Mouse (Mus musculus) liver, embryonic 15.5 days (tissue): ENCODE measurements at regions not wholly inside any gene's neighbourhood (a gene's known extent, or its start where the extent isn't known, plus 50 kb on each side); places are given as distances from the start of the nearest gene placed in this dataset.
"Not testable (repeated sequence)": the region's sequence is repeated elsewhere in the genome, so short reads cannot be mapped to it uniquely, and the experiment has no call there.

ENCODE experiments used
- ATAC-seq: fragments of 200-750 bp; cut with Nextera tagmentation; 2 replicates; pipeline ENCODE4 v1.8.0; 2017; ENCODE audit warnings: moderate number of reproducible peaks, mild to moderate bottlenecking, moderate library complexity; ENCODE audit not compliant: insufficient read depth
- H3K27ac ChIP-seq: fragments of 300-500 bp; sonication (generic); replicated peaks from 2 replicates; pipeline ENCODE4 v1.5.1; 2015; ENCODE audit warnings: mild to moderate bottlenecking, inconsistent platforms
- H3K27me3 ChIP-seq: fragments of 300-500 bp; sonication (generic); 2 replicates; pipeline ENCODE4 v1.6.1; 2015; ENCODE audit warnings: mild to moderate bottlenecking, inconsistent platforms
- H3K36me3 ChIP-seq: fragments of 300-500 bp; sonication (generic); replicated peaks from 2 replicates; pipeline ENCODE4 v1.6.1; 2015; ENCODE audit warnings: moderate library complexity, mild to moderate bottlenecking, inconsistent platforms
- H3K4me1 ChIP-seq: fragments of 300-500 bp; sonication (generic); replicated peaks from 2 replicates; pipeline ENCODE4 v1.6.1; 2015; ENCODE audit warnings: inconsistent platforms
- H3K4me2 ChIP-seq: fragments of 300-500 bp; sonication (generic); 2 replicates; pipeline ENCODE4 v1.6.1; 2015; ENCODE audit warnings: moderate library complexity, mild to moderate bottlenecking, inconsistent platforms
- H3K4me3 ChIP-seq: fragments of 300-500 bp; sonication (generic); replicated peaks from 2 replicates; pipeline ENCODE4 v1.5.1; 2015; ENCODE audit warnings: mild to moderate bottlenecking, inconsistent platforms
- H3K9ac ChIP-seq: fragments of 300-500 bp; sonication (generic); 2 replicates; pipeline ENCODE4 v1.6.1; 2015; ENCODE audit warnings: moderate library complexity, mild to moderate bottlenecking, inconsistent platforms
- H3K9me3 ChIP-seq: fragments of 300-500 bp; sonication (generic); replicated peaks from 2 replicates; pipeline ENCODE4 v1.6.1; 2016; ENCODE audit warnings: inconsistent platforms
- WGBS: fragments of 180-500 bp; shearing (Covaris S2); methylation state at CpG from one replicate; pipeline ENCODE4 v1.1.7; 2015; ENCODE audit warnings: mixed read lengths; ENCODE audit not compliant: insufficient replicate concordance; 5-methylcytosine and 5-hydroxymethylcytosine counted together

DNA sequence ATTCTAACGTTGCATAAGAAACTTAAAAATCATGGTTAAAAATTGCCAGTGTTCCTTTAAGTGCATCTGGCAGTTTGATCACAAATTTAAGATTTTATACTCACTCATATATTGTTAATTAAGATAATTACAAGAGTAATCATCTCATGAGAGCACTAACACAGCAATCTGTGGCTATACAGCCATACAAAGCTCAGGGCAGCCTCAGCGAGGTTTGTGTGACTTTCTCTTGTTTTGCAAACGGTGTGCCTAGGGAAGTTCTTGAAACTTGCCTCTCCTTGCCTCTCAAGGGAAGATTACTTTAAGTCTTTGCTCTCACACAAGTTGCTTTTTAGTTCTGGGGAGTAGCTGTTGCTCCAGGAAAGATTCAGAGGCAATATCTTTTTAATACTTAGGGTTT lies 58.1 kb upstream of the Slc1a4 start:
- 63% methylated on average over 3 of the region's 3 CpGs for WGBS
- no peaks in the 10 kb centered on the region for H3K4me1 ChIP-seq
- H3K9me3 ChIP-seq = no peaks in the 10 kb centered on the region
- no peak overlapping the region for H3K9ac ChIP-seq
- no peaks in the 10 kb centered on the region for H3K27me3 ChIP-seq
- H3K4me2 ChIP-seq = no peak overlapping the region
- no peak for ATAC-seq
- H3K4me3 ChIP-seq = no peak overlapping the region
- no peaks in the 10 kb centered on the region for H3K36me3 ChIP-seq
- no peak overlapping the region for H3K27ac ChIP-seq

DNA sequence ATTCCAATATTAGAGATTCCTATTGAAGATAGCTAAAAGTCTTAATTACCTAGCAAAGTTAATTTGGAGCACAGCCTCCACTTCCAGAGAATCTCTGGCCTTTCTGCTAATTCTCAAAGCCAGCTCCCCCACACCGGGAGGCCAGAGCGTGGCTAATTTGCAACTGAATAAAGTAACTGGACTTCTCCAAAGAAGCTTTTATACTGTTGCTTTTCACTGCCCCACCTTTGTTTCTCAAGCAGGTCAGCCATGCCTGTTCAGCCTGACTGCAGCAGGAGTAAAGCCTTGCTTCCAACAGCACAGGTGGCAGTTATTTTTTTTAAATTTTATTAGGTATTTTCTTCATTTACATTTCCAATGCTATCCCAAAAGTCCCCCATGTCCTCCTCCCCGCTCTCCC lies 60.8 kb upstream of the Slc1a4 start:
- not testable (repeated sequence) for H3K9me3 ChIP-seq, H3K27me3 ChIP-seq, H3K27ac ChIP-seq, H3K9ac ChIP-seq, H3K4me3 ChIP-seq, H3K4me1 ChIP-seq, H3K36me3 ChIP-seq, ATAC-seq, H3K4me2 ChIP-seq
- 74% methylated on average over 3 of the region's 3 CpGs for WGBS

GRCm38 (mm10) chr11:20393807-20394206 lies 61.3 kb upstream of the Slc1a4 start:
- not testable (repeated sequence) for H3K4me2 ChIP-seq, ATAC-seq, H3K9ac ChIP-seq, H3K27ac ChIP-seq, H3K9me3 ChIP-seq, H3K27me3 ChIP-seq, H3K36me3 ChIP-seq, H3K4me3 ChIP-seq, H3K4me1 ChIP-seq
- WGBS = 71% methylated on average over 3 of the region's 3 CpGs

- H3K4me1 ChIP-seq = peaks cover 5% of the 10 kb centered on the region
- H3K27me3 ChIP-seq = no peaks in the 10 kb centered on the region
- no peaks in the 10 kb centered on the region for H3K9me3 ChIP-seq
- 64% methylated on average over 7 of the region's 7 CpGs for WGBS
- ATAC-seq = peak; percentile 73
- no peak overlapping the region for H3K4me3 ChIP-seq
- H3K27ac ChIP-seq = peak overlapping the region; percentile 72
- no peaks in the 10 kb centered on the region for H3K36me3 ChIP-seq
- H3K9ac ChIP-seq = no peak overlapping the region
- H3K4me2 ChIP-seq = no peak overlapping the region
These were observed 63.3 kb upstream of the Slc1a4 start for GRCm38 (mm10) chr11:20395848-20396203.

- H3K36me3 ChIP-seq = no peaks in the 10 kb centered on the region
- H3K27ac ChIP-seq = peak overlapping the region; percentile 72
- WGBS = 58% methylated on average over 11 of the region's 11 CpGs
- peaks cover 5% of the 10 kb centered on the region for H3K4me1 ChIP-seq
- H3K9ac ChIP-seq = no peak overlapping the region
- no peaks in the 10 kb centered on the region for H3K9me3 ChIP-seq
- H3K4me3 ChIP-seq = no peak overlapping the region
- H3K27me3 ChIP-seq = no peaks in the 10 kb centered on the region
- H3K4me2 ChIP-seq = no peak overlapping the region
- peak; percentile 65 for ATAC-seq
These were observed 63.8 kb upstream of the Slc1a4 start for GRCm38 (mm10) chr11:20396204-20396848.

DNA sequence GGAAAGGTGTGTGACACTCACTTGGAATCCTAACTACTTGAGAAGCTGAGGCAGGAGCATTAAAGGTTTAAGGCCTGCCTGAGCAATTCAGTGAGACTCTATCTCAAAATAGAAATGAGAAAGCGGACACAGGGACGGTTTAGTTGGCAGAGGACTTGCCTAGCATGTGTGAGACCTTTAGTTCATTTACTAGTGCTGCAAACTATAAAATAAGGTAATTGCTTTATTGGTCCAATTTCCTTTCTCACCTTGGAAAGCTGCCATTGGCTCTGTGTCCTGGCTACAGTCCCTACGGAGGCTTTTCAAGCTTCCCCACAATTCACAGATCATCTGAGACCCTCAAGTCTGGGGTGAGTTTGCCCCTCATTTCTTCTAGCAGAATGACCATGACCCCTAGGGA lies 64.4 kb upstream of the Slc1a4 start:
- H3K36me3 ChIP-seq = no peaks in the 10 kb centered on the region
- no peak for ATAC-seq
- no peaks in the 10 kb centered on the region for H3K9me3 ChIP-seq
- H3K4me1 ChIP-seq = peaks cover 5% of the 10 kb centered on the region
- WGBS = 61% methylated on average over 3 of the region's 3 CpGs
- no peak overlapping the region for H3K9ac ChIP-seq
- H3K4me3 ChIP-seq = no peak overlapping the region
- peak overlapping the region; percentile 72 for H3K27ac ChIP-seq
- no peak overlapping the region for H3K4me2 ChIP-seq
- H3K27me3 ChIP-seq = no peaks in the 10 kb centered on the region

DNA sequence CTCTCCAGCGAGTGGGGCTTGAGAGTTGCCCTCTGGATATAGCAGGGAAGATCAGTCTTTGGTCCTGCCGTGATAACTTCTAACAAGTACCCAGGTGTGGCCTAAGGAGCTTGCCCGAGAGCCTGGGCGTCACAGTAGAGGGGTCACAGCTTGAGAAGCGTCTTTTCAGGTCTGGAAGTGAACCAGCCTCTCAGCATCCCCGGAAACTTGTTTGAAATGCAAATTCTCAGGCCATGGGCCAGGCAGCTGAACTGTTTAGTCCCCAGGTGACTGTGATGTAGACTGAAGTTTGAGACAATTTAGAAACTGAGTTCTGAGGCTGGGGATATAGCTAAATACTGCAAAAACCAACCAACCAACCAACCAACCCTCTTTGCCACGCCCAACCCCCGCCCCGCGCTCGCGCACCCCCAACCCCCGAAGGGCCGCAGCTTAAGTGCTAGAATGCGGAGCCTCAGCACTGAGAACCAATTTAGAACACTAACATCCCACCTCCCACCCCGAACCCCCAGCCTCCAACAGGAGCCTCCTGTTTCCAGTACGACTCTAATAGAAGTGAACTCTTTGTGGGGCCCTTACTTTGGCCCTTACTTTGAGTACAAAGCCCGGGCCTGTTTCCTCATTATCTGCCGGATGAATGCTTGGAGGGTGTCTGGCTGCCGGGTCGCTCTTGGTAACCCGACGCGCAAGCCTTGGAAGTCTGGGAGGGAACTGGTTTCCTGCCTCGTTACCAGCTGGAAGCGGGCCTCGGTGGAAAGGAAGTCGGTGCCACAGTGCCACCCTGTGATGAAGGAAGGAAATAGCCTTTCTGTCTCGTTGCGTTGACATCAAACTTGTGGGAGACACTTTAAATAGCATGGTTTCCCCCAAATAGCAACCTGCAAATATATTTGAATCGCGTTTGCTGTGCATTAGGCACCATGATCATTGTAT lies 68.1 kb upstream of the Slc1a4 start:
- H3K27ac ChIP-seq = no peak overlapping the region
- H3K27me3 ChIP-seq = no peaks in the 10 kb centered on the region
- peaks cover 5% of the 10 kb centered on the region for H3K4me1 ChIP-seq
- no peak for ATAC-seq
- peak overlapping the region; percentile 66 for H3K4me2 ChIP-seq
- H3K36me3 ChIP-seq = no peaks in the 10 kb centered on the region
- peak overlapping the region; percentile 35 for H3K4me3 ChIP-seq
- no peaks in the 10 kb centered on the region for H3K9me3 ChIP-seq
- H3K9ac ChIP-seq = peak overlapping the region; percentile 15; the same call in 1 of the 2 replicates
- 15% methylated on average over 32 of the region's 32 CpGs for WGBS

- H3K9ac ChIP-seq = no peak overlapping the region
- ATAC-seq = no peak
- H3K36me3 ChIP-seq = no peaks in the 10 kb centered on the region
- H3K4me3 ChIP-seq = no peak overlapping the region
- peaks cover 5% of the 10 kb centered on the region; the same call in 1 of the 2 replicates for H3K4me1 ChIP-seq
- no peak overlapping the region for H3K4me2 ChIP-seq
- no peaks in the 10 kb centered on the region for H3K27me3 ChIP-seq
- 31% methylated on average over 3 of the region's 3 CpGs for WGBS
- no peaks in the 10 kb centered on the region for H3K9me3 ChIP-seq
- no peak overlapping the region for H3K27ac ChIP-seq
These were observed 70.9 kb upstream of the Slc1a4 start for GRCm38 (mm10) chr11:20403456-20403855.

DNA sequence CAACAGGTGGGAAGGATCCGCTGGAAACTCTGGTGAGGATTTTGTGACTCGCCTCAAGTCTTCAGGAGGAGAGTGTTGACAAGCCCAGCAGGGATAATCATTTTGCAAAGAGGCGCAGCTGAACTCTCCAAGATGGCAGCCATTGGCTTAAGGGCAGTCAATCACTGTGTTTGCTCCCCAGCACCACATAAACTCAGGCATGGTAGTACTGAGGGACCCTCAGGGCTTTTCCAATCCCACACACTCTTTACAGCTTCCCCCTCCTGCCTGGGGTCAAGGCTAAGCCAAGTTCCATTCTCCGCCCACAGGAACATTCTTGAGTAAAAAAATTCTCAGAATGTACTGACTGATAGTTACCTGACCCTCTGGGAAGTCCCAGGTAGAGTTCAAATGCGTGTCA lies 72.0 kb upstream of the Slc1a4 start:
- no peaks in the 10 kb centered on the region for H3K27me3 ChIP-seq
- H3K4me1 ChIP-seq = peaks cover 5% of the 10 kb centered on the region; the same call in 1 of the 2 replicates
- no peak overlapping the region for H3K4me2 ChIP-seq
- H3K36me3 ChIP-seq = no peaks in the 10 kb centered on the region
- no peak for ATAC-seq
- no peak overlapping the region for H3K27ac ChIP-seq
- H3K9me3 ChIP-seq = no peaks in the 10 kb centered on the region
- WGBS = 65% methylated on average over 5 of the region's 5 CpGs
- H3K4me3 ChIP-seq = no peak overlapping the region
- no peak overlapping the region for H3K9ac ChIP-seq

GRCm38 (mm10) chr11:20418141-20418540 lies 85.6 kb upstream of the Slc1a4 start:
- 65% methylated on average over 2 of the region's 2 CpGs for WGBS
- H3K9ac ChIP-seq = no peak overlapping the region
- H3K36me3 ChIP-seq = no peaks in the 10 kb centered on the region
- no peaks in the 10 kb centered on the region for H3K4me1 ChIP-seq
- H3K4me2 ChIP-seq = no peak overlapping the region
- ATAC-seq = no peak
- H3K4me3 ChIP-seq = no peak overlapping the region
- no peak overlapping the region for H3K27ac ChIP-seq
- H3K9me3 ChIP-seq = peaks cover 6% of the 10 kb centered on the region; the same call in 1 of the 2 replicates
- H3K27me3 ChIP-seq = no peaks in the 10 kb centered on the region

- Histone ChIP-seq H3K27me3 (no peaks in the 10 kb centered on the region), H3K4me2 (no peak overlapping the region), H3K27ac (no peak overlapping the region), H3K9ac (no peak overlapping the region), H3K9me3 (no peaks in the 10 kb centered on the region), H3K4me3 (no peak overlapping the region), H3K36me3 (no peaks in the 10 kb centered on the region), H3K4me1 (no peaks in the 10 kb centered on the region)
- ATAC-seq = no peak
- whole genome bisulfite sequencing = 64% methylated on average over 4 of the region's 4 CpGs
These were observed 88.4 kb upstream of the Slc1a4 start for GRCm38 (mm10) chr11:20420876-20421275.
